Mouse (Mus musculus): ENCODE measurements around the gene Tmem184b. TPM values are rescaled to one million over a fixed set of nuclear protein-coding genes. Genes with fewer than 3 reads are reported as not detected.

The Tmem184b gene
- polyA plus RNA-seq, 1 experiment, result 168 TPM

GRCm38 (mm10) chr15:79353690-79354305, 49.6 kb downstream of the Tmem184b start:
- no peak for TF ChIP-seq POLR2A (IDR thresholded peaks at IDR 0.05; ENCODE audit: low read depth, low read length)
- no peak for TF ChIP-seq CTCF (IDR thresholded peaks at IDR 0.05; ENCODE audit: extremely low read depth, insufficient read length, insufficient replicate concordance, low read depth, low read length)
- 77% methylated on average over 5 of the region's 5 CpGs for WGBS
- Histone ChIP-seq H3K4me1 (ENCODE audit: control insufficient read depth, insufficient read depth, insufficient read length, low read length) (peaks cover 39% of the 10 kb centered on the region), H3K4me3 (ENCODE audit: low read depth, low read length) (no peak overlapping the region), H3K27ac (ENCODE audit: insufficient read depth, low read depth, low read length) (no peak overlapping the region), H3K36me3 (ENCODE audit: control insufficient read depth, insufficient read depth, low read length) (no peaks in the 10 kb centered on the region), H3K27me3 (ENCODE audit: control insufficient read depth, insufficient read depth, low read length) (no peaks in the 10 kb centered on the region)

DNA sequence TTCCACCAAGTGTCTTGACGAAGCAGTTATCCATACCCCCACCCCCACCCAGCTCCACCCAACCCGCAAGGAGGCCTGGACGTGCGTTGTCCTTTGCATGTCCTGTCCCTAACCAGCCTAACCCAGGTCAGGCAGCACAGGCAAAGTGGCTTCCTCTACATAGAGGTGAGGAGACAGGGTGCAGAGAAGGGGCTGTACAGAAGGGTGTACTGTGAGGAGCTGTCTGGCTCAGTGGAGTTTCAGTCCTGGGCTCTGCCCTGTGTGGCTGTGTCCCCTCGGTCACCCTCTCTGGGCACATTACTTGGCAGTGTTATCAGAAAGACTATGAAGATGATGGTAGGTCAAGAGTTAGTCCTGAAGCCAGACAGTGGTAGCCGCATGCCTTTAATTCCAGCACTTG, 50.9 kb downstream of the Tmem184b start:
- Histone ChIP-seq H3K27ac (ENCODE audit: insufficient read depth, low read depth, low read length) (no peak overlapping the region), H3K27me3 (ENCODE audit: control insufficient read depth, insufficient read depth, low read length) (no peaks in the 10 kb centered on the region), H3K36me3 (ENCODE audit: control insufficient read depth, insufficient read depth, low read length) (no peaks in the 10 kb centered on the region), H3K4me3 (ENCODE audit: low read depth, low read length) (no peak overlapping the region), H3K4me1 (ENCODE audit: control insufficient read depth, insufficient read depth, insufficient read length, low read length) (peaks cover 35% of the 10 kb centered on the region)
- TF ChIP-seq POLR2A (IDR thresholded peaks at IDR 0.05; ENCODE audit: low read depth, low read length) (no peak), CTCF (IDR thresholded peaks at IDR 0.05; ENCODE audit: extremely low read depth, insufficient read length, insufficient replicate concordance, low read depth, low read length) (no peak)
- WGBS, result 89% methylated on average over 6 of the region's 6 CpGs

DNA sequence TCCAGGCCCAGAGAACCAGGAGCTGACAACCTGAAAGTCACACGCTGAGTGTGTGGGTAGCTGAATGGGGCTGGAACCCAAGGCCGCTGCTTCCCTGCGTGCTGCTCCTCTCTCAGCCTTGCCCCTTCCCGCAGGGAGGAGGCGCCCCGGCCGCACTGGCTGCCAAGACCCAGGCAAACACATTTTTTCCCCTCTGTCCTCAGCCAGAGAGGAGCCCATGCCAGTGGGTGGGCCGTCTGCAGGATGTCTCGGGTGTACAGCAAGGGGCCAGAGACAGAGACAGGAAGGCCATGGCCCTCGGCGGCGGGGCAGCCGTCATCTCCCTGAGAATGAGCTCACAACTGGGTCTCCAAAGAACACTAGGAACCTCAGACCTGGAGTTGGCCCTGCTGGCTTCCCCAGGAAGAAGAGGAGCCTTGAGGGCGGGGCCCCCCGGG, 52.0 kb downstream of the Tmem184b start:
- TF ChIP-seq POLR2A (IDR thresholded peaks at IDR 0.05; ENCODE audit: low read depth, low read length), result no peak
- TF ChIP-seq CTCF (IDR thresholded peaks at IDR 0.05; ENCODE audit: extremely low read depth, insufficient read length, insufficient replicate concordance, low read depth, low read length), result no peak
- peaks cover 25% of the 10 kb centered on the region for H3K4me1 ChIP-seq (ENCODE audit: control insufficient read depth, insufficient read depth, insufficient read length, low read length)
- 70% methylated on average over 15 of the region's 15 CpGs for WGBS
- H3K36me3 ChIP-seq (ENCODE audit: control insufficient read depth, insufficient read depth, low read length), result no peaks in the 10 kb centered on the region
- no peak overlapping the region for H3K4me3 ChIP-seq (ENCODE audit: low read depth, low read length)
- no peak overlapping the region for H3K27ac ChIP-seq (ENCODE audit: insufficient read depth, low read depth, low read length)
- no peaks in the 10 kb centered on the region for H3K27me3 ChIP-seq (ENCODE audit: control insufficient read depth, insufficient read depth, low read length)

DNA sequence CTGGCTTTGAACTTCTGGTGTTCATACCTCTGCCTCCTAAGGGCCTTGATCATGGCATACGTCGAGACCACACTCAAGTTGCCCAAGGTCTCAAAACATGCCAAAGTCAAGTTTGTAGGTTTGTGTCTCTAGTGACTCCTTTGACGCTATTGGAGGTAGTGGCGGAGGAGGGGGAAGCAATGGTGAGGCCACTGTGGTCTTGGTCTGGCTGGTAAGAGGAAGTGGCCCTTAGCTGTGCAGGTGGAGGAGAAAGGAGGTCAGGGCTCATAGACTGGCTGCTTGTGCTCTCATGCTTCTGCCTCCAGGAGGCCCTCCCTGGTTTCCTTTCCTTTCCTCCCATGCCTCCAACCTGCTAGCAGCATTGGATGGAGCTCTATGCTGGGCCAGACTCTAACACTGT, 52.5 kb downstream of the Tmem184b start:
- Histone ChIP-seq H3K27me3 (ENCODE audit: control insufficient read depth, insufficient read depth, low read length) (no peaks in the 10 kb centered on the region), H3K4me3 (ENCODE audit: low read depth, low read length) (no peak overlapping the region), H3K36me3 (ENCODE audit: control insufficient read depth, insufficient read depth, low read length) (no peaks in the 10 kb centered on the region), H3K27ac (ENCODE audit: insufficient read depth, low read depth, low read length) (no peak overlapping the region), H3K4me1 (ENCODE audit: control insufficient read depth, insufficient read depth, insufficient read length, low read length) (peaks cover 25% of the 10 kb centered on the region)
- TF ChIP-seq CTCF (IDR thresholded peaks at IDR 0.05; ENCODE audit: extremely low read depth, insufficient read length, insufficient replicate concordance, low read depth, low read length), result no peak
- WGBS, result 84% methylated on average over 4 of the region's 4 CpGs

- peaks cover 24% of the 10 kb centered on the region for H3K4me1 ChIP-seq (ENCODE audit: control insufficient read depth, insufficient read depth, insufficient read length, low read length)
- no peaks in the 10 kb centered on the region for H3K36me3 ChIP-seq (ENCODE audit: control insufficient read depth, insufficient read depth, low read length)
- WGBS, result 59% methylated on average over 8 of the region's 8 CpGs
- no peak overlapping the region for H3K27ac ChIP-seq (ENCODE audit: insufficient read depth, low read depth, low read length)
- H3K4me3 ChIP-seq (ENCODE audit: low read depth, low read length), result peak overlapping the region; percentile 72
- no peaks in the 10 kb centered on the region for H3K27me3 ChIP-seq (ENCODE audit: control insufficient read depth, insufficient read depth, low read length)
- TF ChIP-seq CTCF (IDR thresholded peaks at IDR 0.05; ENCODE audit: extremely low read depth, insufficient read length, insufficient replicate concordance, low read depth, low read length) (no peak), POLR2A (IDR thresholded peaks at IDR 0.05; ENCODE audit: low read depth, low read length) (no peak)
Observed at GRCm38 (mm10) chr15:79348651-79349050, 54.7 kb downstream of the Tmem184b start.

DNA sequence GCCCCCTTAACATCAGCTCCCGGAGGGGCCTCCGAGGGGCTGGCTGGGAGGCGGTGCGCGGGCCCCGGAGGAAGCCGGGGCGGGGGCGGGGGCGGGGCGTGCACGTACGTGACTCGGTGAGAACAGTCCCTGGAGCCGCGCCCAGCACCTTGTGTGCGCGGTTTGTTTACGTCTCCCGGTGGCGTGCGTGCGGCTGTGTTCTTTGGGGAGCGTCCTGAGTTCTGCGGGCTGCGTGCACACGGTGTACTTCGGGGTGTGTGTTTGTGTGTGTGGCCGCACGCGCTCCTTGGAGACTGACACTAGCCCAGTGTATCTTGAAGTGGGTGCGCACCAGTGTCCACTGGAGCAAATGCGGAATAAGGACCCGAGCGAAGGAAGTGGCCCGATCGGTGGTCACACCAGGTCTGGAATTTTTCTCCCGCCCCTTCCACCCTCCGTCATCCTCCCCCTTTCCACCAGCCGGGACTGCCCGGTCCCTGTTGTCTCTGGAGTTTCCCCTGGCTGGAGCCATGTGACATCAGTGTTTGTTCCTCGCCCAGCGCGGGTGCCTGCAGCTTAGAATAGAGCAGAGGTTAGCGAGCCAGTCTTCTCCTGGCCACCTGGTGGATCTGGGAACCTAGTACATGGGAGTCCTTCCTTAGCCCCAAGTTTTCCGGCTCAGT, 55.4 kb downstream of the Tmem184b start:
- under 1% methylated on average over 46 of the region's 46 CpGs for WGBS

GRCm38 (mm10) chr15:79347165-79347844, 56.1 kb downstream of the Tmem184b start:
- Histone ChIP-seq H3K36me3 (ENCODE audit: control insufficient read depth, insufficient read depth, low read length) (no peaks in the 10 kb centered on the region), H3K27me3 (ENCODE audit: control insufficient read depth, insufficient read depth, low read length) (no peaks in the 10 kb centered on the region), H3K4me3 (ENCODE audit: low read depth, low read length) (peak overlapping the region; percentile 72), H3K27ac (ENCODE audit: insufficient read depth, low read depth, low read length) (peak overlapping the region; percentile 82), H3K4me1 (ENCODE audit: control insufficient read depth, insufficient read depth, insufficient read length, low read length) (peaks cover 20% of the 10 kb centered on the region)
- under 1% methylated on average over 61 of the region's 61 CpGs for WGBS
- no peak for TF ChIP-seq CTCF (IDR thresholded peaks at IDR 0.05; ENCODE audit: extremely low read depth, insufficient read length, insufficient replicate concordance, low read depth, low read length)
- no peak for TF ChIP-seq POLR2A (IDR thresholded peaks at IDR 0.05; ENCODE audit: low read depth, low read length)

More for the DNA sequence above, 55.4 kb downstream of the Tmem184b start:
- Histone ChIP-seq H3K27ac (ENCODE audit: insufficient read depth, low read depth, low read length) (peak overlapping the region; percentile 82), H3K4me3 (ENCODE audit: low read depth, low read length) (peak overlapping the region; percentile 72), H3K36me3 (ENCODE audit: control insufficient read depth, insufficient read depth, low read length) (no peaks in the 10 kb centered on the region), H3K4me1 (ENCODE audit: control insufficient read depth, insufficient read depth, insufficient read length, low read length) (peaks cover 22% of the 10 kb centered on the region), H3K27me3 (ENCODE audit: control insufficient read depth, insufficient read depth, low read length) (no peaks in the 10 kb centered on the region)
- TF ChIP-seq POLR2A (IDR thresholded peaks at IDR 0.05; ENCODE audit: low read depth, low read length), result no peak
- TF ChIP-seq CTCF (IDR thresholded peaks at IDR 0.05; ENCODE audit: extremely low read depth, insufficient read length, insufficient replicate concordance, low read depth, low read length), result peak; percentile 29; the same call in 1 of the 2 replicates

All from small intestine, adult 2 months (tissue).